Mouse (Mus musculus): ENCODE results near the gene Blm.

Blm gene

DNA sequence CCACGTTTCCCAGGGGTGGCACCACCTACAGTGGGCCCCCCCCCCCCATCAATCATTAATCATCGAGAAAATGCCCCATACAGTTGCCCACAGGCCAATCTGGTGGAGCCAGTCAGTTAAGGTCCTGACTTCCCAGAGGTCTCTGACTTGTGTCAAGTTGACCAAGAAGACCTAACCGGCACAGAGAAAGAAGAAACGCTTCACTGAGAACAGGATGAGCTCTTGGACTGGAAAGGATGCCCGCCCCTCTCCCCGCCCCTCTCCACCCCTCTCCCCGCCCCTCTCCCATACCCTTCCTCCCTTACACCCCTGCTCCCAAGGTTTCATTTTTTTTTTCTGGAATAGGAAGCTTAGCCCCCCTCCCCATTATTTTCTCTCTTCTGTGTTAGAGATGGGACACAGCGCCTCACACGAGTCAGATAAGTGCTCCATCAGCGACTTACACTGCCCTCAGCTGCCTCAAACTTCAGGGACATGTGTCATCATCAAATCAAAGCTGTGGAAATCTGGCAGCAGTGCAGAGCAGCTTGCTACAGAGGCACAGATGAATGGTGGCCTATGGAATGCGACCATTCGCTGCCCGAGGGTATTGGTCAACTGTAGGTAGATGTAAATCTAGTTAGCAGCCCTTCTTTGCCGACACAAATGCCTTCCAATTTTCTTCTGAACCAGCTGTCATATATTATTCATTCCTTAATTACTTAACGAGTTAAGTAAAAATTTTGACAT, 95.7 kb downstream of the Blm start:
- DNase-seq (ENCODE audit: low spot score): no peak

DNA sequence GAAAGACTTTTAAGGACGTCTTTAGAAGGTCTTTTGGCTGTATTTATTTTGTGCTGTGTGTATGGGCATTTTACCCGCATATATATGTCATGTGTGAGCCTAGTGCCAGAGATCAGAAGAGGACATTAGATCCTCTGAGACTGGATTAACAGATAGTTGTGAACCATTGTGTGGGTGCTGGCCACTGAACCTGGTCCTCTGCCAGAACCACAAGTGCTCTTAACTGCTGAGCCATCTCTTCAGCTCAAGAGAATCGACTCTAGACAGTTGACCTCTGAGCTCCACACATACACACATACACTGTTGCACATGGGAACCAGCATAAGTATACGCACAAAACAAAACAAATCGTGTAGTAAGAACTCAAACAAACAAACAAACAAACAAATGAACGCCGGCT, 98.3 kb downstream of the Blm start:
- no peak for DNase-seq (ENCODE audit: low spot score)

DNA sequence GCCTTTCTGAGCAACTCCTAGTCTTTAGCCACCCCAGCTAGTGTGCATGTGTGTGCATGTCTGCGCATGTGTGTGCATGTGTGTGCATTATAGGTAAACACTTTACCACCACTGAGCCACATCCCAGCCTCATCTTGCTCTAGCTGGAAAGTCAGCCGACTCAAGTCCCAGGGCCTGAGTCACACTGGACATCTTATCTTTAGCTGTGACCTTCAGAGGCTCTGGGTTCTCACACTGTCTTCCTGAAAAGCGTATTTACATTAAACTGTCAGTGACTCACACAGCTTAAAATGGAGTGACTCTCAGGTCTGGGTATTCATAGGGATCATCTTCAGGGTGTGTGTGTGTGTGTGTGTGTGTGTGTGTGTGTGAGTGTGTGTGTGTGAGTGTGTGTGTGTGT, 99.3 kb downstream of the Blm start:
- no peak for DNase-seq (ENCODE audit: low spot score)

DNA sequence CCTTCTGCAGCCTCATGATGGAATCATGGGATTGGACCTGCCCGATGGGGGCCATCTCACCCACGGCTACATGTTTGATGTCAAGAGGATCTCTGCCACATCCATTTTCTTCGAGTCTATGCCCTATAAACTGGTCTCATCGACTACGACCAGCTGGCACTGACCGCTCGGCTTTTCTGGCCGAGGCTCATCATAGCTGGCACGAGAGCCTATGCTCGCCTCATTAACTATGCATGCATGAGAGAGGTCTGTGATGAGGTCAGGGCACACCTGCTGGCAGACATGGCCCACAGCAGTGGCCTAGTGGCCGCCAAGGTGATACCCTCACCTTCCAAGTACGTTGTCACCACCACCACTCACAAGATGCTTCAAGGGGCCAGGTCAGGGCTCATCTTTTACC, 105.3 kb downstream of the Blm start:
- DNase-seq (ENCODE audit: low spot score): no peak

DNA sequence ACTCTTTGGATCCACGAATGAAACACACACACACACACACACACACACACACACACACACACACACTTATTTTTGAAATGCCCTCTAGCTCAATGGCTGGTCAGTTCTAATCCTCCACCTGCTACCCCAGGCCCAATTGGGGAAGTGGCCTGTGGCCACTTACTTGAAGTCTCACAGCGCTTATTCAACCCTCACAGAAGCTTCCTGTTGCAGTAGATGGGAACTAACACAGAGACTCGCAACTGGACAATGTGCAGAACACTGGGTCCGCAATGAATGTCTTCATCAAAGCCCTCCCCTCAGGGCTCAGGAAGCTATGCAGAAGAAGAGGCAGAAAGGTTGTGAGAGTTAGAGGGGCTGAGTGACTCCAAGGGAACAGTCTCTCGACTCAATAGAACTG, 107.2 kb downstream of the Blm start:
- no peak for DNase-seq (ENCODE audit: low spot score)

DNA sequence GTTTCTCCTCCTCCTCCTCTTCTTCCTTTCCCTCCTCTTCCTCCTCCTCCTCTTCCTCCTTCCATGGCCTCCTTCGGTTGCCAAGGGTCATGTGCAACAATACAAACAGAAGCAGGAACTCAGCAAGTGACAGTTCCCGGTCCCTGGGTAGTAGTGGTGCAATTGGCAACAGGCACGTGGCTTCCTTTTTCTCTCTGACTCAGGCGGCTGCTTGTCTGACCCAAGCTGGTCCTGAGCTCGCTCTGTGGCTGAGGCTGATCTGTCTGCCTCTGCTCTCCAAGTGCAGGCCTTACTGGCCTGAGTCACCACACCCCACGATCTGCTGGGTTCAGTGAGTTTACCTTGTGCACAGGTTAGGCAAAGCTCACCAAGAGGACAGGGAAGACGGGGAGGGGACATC, 108.6 kb downstream of the Blm start:
- no peak for DNase-seq (ENCODE audit: low spot score)

DNA sequence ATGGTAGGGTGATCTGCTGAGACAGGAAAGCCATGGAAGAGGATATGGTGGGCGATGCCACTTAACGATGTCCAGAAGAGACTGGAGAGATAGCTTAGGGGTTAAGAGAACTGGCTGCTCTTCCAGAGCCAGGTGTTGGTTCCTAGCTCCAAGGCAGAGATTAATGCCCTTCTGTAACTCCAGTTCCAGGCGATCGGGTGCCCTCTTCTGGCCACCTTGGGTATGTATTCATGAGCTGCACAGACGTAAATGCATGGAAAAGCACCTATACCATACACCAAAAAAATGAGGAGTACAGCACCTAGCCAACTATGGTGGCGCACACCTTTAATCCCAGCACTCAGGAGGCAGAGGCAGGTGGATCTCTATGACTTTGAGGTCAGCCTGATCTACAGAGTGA, 110.2 kb downstream of the Blm start:
- DNase-seq (ENCODE audit: low spot score): no peak

DNA sequence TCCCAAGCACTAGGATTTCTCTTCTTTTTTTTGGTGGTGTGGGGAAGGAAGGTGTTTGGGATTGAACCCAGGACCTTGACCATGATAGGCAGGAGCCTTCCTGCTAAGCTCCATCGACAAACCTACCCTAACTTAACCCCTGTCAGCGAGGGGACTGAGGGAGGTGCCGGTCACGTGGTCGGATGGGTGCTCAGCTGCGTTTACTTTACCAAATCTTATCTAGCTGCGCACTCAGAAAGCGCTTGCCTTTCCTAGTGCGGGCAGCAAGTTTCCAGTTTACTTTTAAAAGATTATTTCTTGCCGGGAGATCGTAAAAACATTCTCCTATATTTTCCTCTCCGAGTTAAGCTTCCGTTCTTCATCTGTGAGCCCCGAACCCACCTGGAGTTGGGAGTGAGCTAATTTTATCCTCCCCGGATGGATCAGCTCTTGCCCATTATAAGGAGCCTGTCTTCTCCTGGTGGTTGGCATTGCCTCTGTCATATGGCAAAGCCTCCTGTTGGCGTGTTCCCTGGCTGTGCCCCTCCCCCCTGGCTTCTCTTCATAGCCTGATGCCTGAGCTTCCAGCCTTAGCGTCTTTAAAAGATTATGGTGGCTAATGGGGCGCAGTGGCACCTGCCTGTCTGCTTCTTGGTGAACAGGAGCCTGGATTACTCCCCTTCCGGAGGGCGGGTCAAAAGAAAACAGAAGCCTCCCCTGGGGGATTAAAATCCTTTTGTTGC, 112.0 kb downstream of the Blm start:
- DNase-seq (ENCODE audit: low spot score): no peak

DNA sequence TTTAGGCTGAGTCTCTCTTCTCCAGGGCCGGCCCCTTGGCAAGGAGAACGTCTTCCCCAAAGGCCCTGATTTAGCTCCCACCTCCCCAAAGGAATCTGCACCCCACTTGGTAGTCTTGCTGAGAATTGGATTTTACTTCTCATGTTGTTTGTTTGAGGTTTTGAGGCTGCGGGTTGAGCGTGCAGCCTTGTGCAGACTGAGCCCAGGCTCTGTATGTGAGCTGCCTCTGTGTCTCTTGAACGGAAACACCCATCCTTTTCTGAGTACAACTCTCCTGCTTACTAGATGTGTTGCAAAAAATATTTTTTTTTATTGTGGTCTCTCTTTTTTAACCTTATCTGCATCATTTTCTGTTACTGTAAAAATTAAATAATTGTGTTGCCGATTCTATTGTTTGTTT, 113.3 kb downstream of the Blm start:
- no peak for DNase-seq (ENCODE audit: low spot score)

DNA sequence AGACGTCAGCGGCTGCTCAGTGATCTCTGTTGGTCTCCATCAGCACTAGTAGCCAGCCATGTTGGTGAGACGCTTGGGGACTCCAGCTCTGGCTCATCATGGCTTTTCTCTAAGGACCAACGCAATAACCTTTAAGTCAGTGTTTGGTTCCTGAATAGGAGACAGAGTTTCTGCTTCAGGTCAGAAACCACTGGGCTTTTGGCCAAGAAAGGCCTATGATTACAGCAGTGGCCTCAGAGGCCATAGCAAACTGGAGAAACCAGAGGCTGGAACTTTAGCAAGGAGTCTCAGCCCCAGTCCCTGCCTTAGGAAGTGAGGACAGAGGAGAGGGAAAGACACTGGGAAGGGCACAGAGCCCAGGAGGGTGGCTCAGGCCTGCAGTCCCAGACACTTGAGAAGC, 114.3 kb downstream of the Blm start:
- DNase-seq (ENCODE audit: low spot score): no peak

DNA sequence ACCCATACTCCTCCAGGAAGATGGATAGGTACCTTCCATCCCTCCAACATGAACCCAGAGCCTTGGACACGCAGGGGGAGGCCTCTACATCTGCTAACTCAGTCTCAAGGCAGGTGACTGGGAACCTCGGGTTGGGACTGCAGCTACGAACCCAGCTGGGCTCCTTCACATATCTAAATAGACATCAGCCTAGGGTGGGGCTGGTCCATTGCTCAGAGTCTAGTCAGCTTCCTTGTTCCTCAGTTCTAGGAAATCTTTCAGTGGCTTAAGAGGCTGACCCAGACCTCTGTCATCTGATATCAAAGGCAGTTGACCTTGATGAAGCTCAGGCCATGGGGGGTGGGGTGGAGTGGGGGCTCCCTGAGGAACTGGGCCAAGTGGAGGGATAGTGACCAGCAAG, 115.6 kb downstream of the Blm start:
- DNase-seq (ENCODE audit: low spot score): no peak

DNA sequence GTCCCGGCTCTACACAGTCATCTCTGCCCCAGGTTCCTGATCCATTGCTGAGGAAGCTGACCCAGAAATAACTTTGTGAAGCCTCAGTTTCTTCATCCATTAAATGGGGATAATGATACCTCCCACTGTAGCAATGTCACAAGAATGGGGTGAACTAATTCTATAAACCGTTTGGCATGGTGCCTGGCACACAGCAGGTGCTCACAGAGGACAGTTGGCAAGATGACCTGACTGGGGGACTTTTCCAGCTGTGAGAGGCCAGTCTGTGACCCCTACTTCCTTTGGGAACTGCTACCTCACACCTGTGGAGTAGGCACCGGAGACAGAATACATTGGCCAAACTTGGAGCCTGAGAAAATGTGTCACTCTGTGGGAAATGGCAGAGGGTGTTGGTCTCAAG, 116.9 kb downstream of the Blm start:
- DNase-seq (ENCODE audit: low spot score): no peak

DNA sequence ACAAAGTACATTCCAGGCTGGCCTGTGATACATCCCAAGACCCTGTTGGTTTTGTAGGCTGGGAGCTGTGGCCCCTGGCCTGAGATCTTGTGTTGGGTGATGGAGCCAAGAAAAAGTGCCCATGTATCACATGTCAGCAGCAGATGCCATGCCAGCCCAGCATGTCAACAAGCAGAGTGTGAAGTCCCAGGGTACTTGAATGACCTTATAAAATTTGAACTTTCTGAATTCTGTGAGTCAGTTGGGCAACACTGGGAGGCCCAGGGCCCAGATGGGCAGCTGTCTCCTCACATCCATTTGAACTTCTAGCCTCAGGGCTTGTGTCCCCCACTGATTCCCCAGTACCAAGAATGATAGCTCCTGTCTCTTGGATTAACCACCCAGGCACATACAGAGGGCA, 117.3 kb downstream of the Blm start:
- DNase-seq (ENCODE audit: low spot score): no peak

DNA sequence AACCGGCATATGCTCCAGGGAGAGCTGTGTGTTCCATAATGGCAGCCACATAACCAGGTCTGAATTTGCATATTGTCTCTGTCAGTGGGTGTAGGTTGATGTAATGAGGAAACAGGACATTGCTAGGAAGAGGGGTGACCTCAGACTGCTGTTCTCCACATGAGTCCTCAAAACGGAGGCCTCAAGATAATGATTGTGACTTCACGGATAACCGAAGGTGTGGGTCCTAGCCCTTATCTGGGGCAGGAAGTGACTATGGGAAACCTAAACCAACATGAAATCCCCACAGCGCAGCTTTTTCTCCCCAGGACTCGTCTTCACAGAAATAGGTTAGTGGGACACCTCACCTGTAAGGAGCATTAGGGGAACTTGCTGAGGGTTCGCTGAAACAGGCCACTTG, 118.0 kb downstream of the Blm start:
- no peak for DNase-seq (ENCODE audit: low spot score)

DNA sequence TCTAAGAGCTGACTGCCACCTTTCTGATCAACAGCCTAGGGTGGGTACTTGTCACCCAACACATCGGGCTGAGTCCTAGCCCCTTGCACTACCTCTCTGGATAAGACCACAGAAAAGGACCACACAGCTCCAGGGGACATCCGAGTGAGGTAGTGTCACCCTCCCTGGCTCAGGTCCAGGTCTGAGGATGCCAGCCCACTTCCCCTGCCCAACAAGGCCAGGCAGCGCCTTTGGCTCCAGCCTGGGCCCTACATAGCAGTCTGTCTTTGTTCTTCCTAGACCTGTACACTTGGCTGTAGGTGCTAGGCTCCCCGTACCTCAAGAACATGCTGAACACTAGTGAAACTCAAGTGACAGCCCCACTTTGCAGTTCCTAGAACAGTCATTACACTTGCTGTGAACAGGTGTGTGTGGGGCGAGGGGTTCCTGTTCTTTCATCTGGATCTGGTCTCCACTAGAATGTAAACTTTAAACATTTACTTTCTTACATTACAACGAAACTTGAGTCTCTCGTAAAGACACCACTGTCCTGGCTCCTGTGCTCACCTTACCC, 120.5 kb downstream of the Blm start:
- DNase-seq (ENCODE audit: low spot score): no peak

DNA sequence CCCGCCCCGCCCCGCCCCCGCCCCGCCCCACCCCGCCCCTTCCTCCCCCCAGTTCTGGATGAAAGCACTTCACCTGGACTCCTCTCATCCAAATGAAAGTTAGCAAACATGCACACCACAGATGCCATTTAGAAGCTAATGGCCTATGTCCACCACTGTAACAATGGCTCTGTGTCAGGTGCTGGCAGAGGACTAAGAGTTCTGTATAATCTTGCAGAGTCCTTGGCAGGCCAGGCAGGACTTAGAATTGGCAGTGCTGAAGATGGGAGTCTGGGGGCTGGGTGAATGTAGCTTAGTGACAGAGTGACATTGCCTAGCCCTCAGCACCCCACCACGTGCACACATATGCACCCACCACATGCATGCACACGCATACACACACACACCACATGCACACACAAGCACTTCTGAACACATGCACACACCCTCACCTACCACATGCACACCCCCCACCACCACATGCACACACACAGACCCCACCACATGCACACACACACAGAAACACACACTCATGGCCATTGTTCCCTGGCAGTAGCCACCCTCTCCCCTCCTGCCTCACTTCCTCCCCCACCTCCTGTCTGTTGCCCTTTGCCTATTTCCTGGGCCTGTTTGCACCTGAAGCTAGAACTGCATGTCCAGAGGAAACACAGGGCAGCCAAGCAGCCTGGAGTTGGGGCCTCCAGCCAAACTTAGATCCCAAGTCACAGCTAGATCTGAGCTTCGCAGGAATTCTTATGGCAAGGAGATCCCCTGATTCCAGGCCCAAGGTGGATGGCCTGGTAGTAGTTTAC, 121.2 kb downstream of the Blm start:
- peak; percentile 52 for DNase-seq (ENCODE audit: low spot score)

DNA sequence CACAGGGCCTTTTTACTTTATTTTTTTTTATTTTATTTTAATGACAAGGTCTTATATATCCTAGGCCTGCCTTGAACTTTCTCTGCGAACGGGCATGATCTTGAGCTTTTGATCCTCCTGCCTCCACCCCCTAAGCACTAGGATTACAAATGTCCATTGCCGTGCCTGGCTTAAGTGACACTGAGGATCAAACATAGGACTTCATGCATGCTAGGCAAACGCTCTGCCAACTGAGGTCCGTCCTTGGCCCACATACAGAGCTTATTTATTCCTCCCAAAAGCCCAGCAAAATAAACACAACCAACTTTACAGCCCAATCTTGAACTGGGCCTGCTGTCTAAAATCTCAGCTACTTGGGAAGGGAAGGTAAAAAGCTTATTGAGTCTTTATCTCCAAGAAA, 122.1 kb downstream of the Blm start:
- no peak for DNase-seq (ENCODE audit: low spot score)

DNA sequence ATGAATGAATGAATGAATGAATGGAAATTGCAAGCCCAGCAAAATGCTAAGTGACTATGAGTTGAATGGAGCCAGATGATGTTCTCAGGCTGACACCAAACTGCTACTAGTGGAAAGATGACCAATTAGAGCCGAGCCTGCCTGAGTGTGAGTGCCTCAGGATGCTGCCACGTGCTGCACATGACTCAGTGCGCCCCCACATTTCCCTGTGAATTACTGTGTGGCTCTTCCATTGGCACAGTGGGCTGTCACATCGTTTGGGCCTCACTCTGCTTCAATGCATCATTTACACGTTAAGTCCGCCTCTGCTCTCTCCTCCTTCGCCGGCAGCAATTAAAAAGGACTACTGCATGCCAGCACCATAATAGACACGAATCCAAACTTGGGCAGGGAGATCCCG, 122.6 kb downstream of the Blm start:
- no peak for DNase-seq (ENCODE audit: low spot score)

DNA sequence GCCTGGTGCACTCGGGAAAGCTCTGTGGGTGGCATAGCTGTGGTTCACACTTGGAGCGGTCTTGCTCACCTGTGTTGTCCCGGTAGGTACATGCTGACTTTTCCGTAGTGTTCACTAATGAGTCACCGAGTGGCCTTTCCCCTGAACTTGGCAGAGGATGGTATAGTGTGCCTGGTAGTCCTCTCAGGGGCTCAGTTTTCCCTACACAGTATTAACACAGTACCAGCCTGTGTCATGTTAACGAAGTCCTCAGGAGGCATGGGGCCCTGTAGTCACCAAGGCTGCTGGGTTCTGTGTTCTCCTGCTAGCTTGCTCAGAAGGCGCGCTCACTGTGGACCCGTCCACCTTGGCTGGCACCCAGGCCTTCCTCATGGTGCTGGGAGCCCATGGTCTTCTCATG, 124.5 kb downstream of the Blm start:
- DNase-seq (ENCODE audit: low spot score): no peak

DNA sequence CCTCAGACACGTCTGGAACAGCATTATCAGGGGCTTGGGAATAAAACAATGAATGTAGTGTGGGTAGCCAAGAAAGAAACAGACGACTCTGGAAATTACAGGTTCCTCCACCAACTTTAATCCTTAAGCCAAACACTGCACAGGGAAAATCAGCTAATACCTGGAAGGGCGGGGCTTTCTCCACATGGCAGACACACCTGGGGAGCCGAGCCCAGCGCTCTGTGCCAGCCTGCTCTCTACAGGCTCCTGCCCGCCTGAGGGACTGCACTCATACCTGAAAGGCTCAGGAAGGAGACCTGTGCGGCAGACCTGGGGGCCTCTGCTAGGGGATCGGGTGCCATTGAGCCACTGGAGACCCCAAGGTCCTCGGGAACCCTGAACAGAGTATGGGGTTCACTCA, 127.2 kb downstream of the Blm start:
- DNase-seq (ENCODE audit: low spot score): no peak

DNA sequence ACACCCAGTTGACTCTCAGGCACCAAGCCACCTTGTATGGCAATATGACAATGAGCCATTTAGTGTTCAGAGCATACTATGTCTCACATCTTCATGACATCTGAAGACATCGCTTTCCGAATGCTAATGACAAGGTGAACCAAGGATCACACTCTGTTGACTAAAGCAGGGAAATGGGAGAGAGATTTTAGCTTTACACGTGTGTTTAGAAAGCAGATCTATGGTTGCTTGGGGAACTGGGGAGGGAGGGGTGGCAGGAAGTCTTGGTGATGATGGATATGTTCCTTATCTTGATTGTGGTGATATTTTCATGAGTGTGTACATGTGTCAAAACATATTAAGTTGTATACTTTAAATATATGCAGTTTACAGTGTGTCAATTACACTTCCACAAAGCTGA, 128.7 kb downstream of the Blm start:
- no peak for DNase-seq (ENCODE audit: low spot score)

DNA sequence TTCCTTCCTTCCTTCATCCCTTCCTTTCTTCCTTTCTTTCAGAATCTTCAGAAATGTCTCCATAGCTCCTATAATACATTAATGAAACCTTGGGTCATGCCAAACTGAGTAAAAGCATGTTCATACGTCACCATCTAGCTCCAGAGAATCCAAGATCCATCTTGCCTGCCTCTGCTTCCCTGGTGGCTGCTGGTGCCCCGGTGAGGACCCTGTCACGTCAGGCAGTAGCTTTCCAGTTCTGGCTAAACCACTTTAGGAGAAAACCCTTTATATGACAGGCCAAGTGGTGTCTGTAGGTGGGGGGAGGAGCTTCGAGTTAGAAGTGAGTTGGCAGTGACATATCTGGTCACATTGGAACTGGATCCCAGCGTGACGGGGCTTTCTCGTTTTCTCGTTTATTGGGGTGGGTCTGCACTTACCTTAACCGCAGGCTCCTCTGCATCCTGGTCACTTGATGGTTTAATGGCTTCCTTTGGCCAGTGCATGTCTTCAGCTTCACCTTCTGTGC, 129.7 kb downstream of the Blm start, which contains the start of gene Furin:
Gene Furin (minus strand): TSS at position 249 of the 508 bp plus-strand sequence.
- DNase-seq (ENCODE audit: low spot score): no peak
